Mouse (Mus musculus) neutrophil, adult 59 days (primary cell): ENCODE measurements around the gene Nmt2. TPM values are rescaled to one million over a fixed set of nuclear protein-coding genes. Genes with fewer than 3 reads are reported as not detected.

Experiments
- total RNA-seq, 2 experiments: library from RNA; stranded (reverse); gene quantifications; 1 replicate in 1 of 2; 2 replicates in 1 of 2; pipeline ENCODE4 v1.2.4; 2023

Gene Nmt2
- total RNA-seq = 1 to 10 TPM; 6.9 to 9.0 TPM

GRCm38 (mm10) chr2:3283602-3284472 is at the start of gene Nmt2:
Nmt2 (plus strand) TSS chr2:3284212.

GRCm38 (mm10) chr2:3332484-3333242 is 48.7 kb downstream of the Nmt2 start, which contains the start of gene Rpp38:
Rpp38 (minus strand) TSS chr2:3332643.

GRCm38 (mm10) chr2:3335611-3336301 is 51.7 kb downstream of the Nmt2 start, which contains the start of gene Acbd7:
Acbd7 (plus strand) TSS chr2:3336168.

Other genes starting within 250 kb of the Nmt2 start
- gene Fam171a1, start 170.0 kb upstream of the Nmt2 start, total RNA-seq = under 1 TPM; 0.49 to 0.73 TPM
- gene Rpp38, start 48.4 kb downstream of the Nmt2 start, total RNA-seq = 1 to 10 TPM; 1.1 to 1.5 TPM
- gene Acbd7, start 52.0 kb downstream of the Nmt2 start, total RNA-seq = not detected
- not detected for gene Olah, start 113.0 kb downstream of the Nmt2 start, total RNA-seq
- gene Meig1, start 138.4 kb downstream of the Nmt2 start, total RNA-seq = 1 to 10 TPM in 1 of 2 experiments, not detected in 1; 1.1 TPM
- 10 to 100 TPM; 38.6 to 43.9 TPM for gene Dclre1c, start 139.9 kb downstream of the Nmt2 start, total RNA-seq
- 1 to 10 TPM; 2.0 to 3.5 TPM for gene Suv39h2, start 190.8 kb downstream of the Nmt2 start, total RNA-seq
- 10 to 100 TPM; 18.9 to 19.8 TPM for gene Gm45902, start 228.6 kb downstream of the Nmt2 start, total RNA-seq
- 10 to 100 TPM; 89.6 to 90.6 TPM for gene Hspa14, start 228.6 kb downstream of the Nmt2 start, total RNA-seq
- under 1 TPM; 0.49 to 0.99 TPM for gene Cdnf, start 228.8 kb downstream of the Nmt2 start, total RNA-seq